ENCODE assay signal across 18 mouse cellular contexts in genomic region chr6:149072873-149073272, GRCm38 (mm10). TPM values are rescaled to one million over a fixed set of nuclear protein-coding genes. Genes with fewer than 3 reads are reported as not detected.
DNase-seq lines count a peak whose midpoint lies in the region; ATAC-seq and TF ChIP-seq lines count a peak whose summit lies in the region.
"Had no signal": no experiment of that assay in that cellular context is flagged by ENCODE, and none has a peak within 500 bp of the region (broad histone marks: within the 10 kb centered on the region; RNA-seq: fewer than 3 reads in every experiment).

No protein-coding gene starts in this region.

- H3K9ac ChIP-seq in hindbrain, embryonic 16.5 days (ENCODE audit: low read depth, low read length): no peak overlapping the region
- H3K9ac ChIP-seq in hindbrain, embryonic 12.5 days: no peak overlapping the region
- no peak overlapping the region for H3K9ac ChIP-seq in lung, embryonic 15.5 days
- H3K9ac ChIP-seq in limb, embryonic 14.5 days (ENCODE audit: low read depth, low read length, severe bottlenecking): no peak overlapping the region
- H3K9ac ChIP-seq: embryonic facial prominence, embryonic 13.5 days; heart, embryonic 12.5 days; neural tube, embryonic 12.5 days had no signal

- no peak overlapping the region for H3K4me2 ChIP-seq in hindbrain, embryonic 16.5 days (ENCODE audit: low read length)
- H3K4me2 ChIP-seq in hindbrain, embryonic 12.5 days (replicated peaks): no peak overlapping the region
- no peak overlapping the region for H3K4me2 ChIP-seq in lung, embryonic 15.5 days
- no peak overlapping the region for H3K4me2 ChIP-seq in limb, embryonic 14.5 days (replicated peaks; ENCODE audit: low read depth, low read length, severe bottlenecking)
- H3K4me2 ChIP-seq: embryonic facial prominence, embryonic 13.5 days; heart, embryonic 12.5 days; neural tube, embryonic 12.5 days had no signal

- no peak for DNase-seq in lung, postnatal 25 days (ENCODE audit: low spot score)
- DNase-seq in brain, adult 2 months (ENCODE audit: low read depth, low spot score): peak; percentile 35
- DNase-seq in limb, embryonic 14.5 days (ENCODE audit: low spot score): peak; percentile 55
- DNase-seq in kidney, postnatal 36 days: no peak
- DNase-seq: cerebellum, adult 8-10 months; kidney, adult 9 months; kidney, postnatal 4 days; liver; thymus, postnatal 14 days had no signal

- no peak overlapping the region for H3K27ac ChIP-seq in hindbrain, embryonic 16.5 days (ENCODE audit: low read depth, low read length)
- H3K27ac ChIP-seq in hindbrain, embryonic 12.5 days: no peak overlapping the region
- no peak overlapping the region for H3K27ac ChIP-seq in lung, embryonic 15.5 days
- no peak overlapping the region for H3K27ac ChIP-seq in limb, embryonic 14.5 days (replicated peaks; ENCODE audit: low read depth, low read length)
- H3K27ac ChIP-seq: embryonic facial prominence, embryonic 13.5 days; neural tube, embryonic 12.5 days had no signal

- ATAC-seq in hindbrain, embryonic 16.5 days: peak; percentile 38; the same call in 1 of the 2 replicates
- no peak for ATAC-seq in hindbrain, embryonic 12.5 days (ENCODE audit: low FRiP score)
- ATAC-seq in lung, embryonic 15.5 days (ENCODE audit: borderline replicate concordance, extremely low read depth, low FRiP score, low TSS enrichment): peak; percentile 39; the same call in 1 of the 2 replicates
- ATAC-seq in limb, embryonic 14.5 days (ENCODE audit: low FRiP score, low read depth): no peak

- H3K36me3 ChIP-seq in hindbrain, embryonic 16.5 days (ENCODE audit: control insufficient read depth, insufficient read depth, low read length): peaks cover 10% of the 10 kb centered on the region; the same call in 1 of the 2 replicates
- peaks cover 12% of the 10 kb centered on the region for H3K36me3 ChIP-seq in hindbrain, embryonic 12.5 days
- H3K36me3 ChIP-seq in lung, embryonic 15.5 days: no peaks in the 10 kb centered on the region
- H3K36me3 ChIP-seq in limb, embryonic 14.5 days (ENCODE audit: control insufficient read depth, insufficient read depth, low read length): peaks cover 10% of the 10 kb centered on the region; the same call in 1 of the 2 replicates

- no peak overlapping the region for H3K4me3 ChIP-seq in hindbrain, embryonic 16.5 days (ENCODE audit: low read length)
- H3K4me3 ChIP-seq in hindbrain, embryonic 12.5 days: no peak overlapping the region
- no peak overlapping the region for H3K4me3 ChIP-seq in lung, embryonic 15.5 days
- H3K4me3 ChIP-seq in limb, embryonic 14.5 days (replicated peaks; ENCODE audit: low read length): no peak overlapping the region
- H3K4me3 ChIP-seq: embryonic facial prominence, embryonic 13.5 days; heart, embryonic 12.5 days; neural tube, embryonic 12.5 days had no signal

- 75% methylated on average over 3 of the region's 3 CpGs for WGBS in hindbrain, embryonic 16.5 days
- WGBS in hindbrain, embryonic 12.5 days: 80% methylated on average over 3 of the region's 3 CpGs
- WGBS in lung, embryonic 15.5 days: 45% methylated on average over 3 of the region's 3 CpGs
- 61% methylated on average over 3 of the region's 3 CpGs for WGBS in limb, embryonic 14.5 days

- H3K9me3 ChIP-seq in hindbrain, embryonic 16.5 days (ENCODE audit: control insufficient read depth, low read length): no peaks in the 10 kb centered on the region
- H3K9me3 ChIP-seq in hindbrain, embryonic 12.5 days (replicated peaks): no peaks in the 10 kb centered on the region
- H3K9me3 ChIP-seq in lung, embryonic 15.5 days: no peaks in the 10 kb centered on the region
- H3K9me3 ChIP-seq in limb, embryonic 14.5 days (ENCODE audit: control insufficient read depth, low read length): no peaks in the 10 kb centered on the region
- H3K9me3 ChIP-seq: embryonic facial prominence, embryonic 13.5 days; heart, embryonic 12.5 days; neural tube, embryonic 12.5 days had no signal

- no peaks in the 10 kb centered on the region for H3K4me1 ChIP-seq in hindbrain, embryonic 16.5 days (ENCODE audit: control insufficient read depth, insufficient read depth, low read depth, low read length)
- H3K4me1 ChIP-seq in hindbrain, embryonic 12.5 days: no peaks in the 10 kb centered on the region
- H3K4me1 ChIP-seq in lung, embryonic 15.5 days: no peaks in the 10 kb centered on the region
- no peaks in the 10 kb centered on the region for H3K4me1 ChIP-seq in limb, embryonic 14.5 days (ENCODE audit: control insufficient read depth, insufficient read depth, low read length)
- H3K4me1 ChIP-seq: embryonic facial prominence, embryonic 13.5 days; neural tube, embryonic 12.5 days had no signal

- TF ChIP-seq POLR2A in limb, embryonic 14.5 days (IDR thresholded peaks at IDR 0.05; ENCODE audit: borderline replicate concordance, extremely low read depth, insufficient read depth, insufficient read length): no peak

- H3K27me3 ChIP-seq in hindbrain, embryonic 16.5 days (replicated peaks; ENCODE audit: control insufficient read depth, insufficient read depth, low read length): no peaks in the 10 kb centered on the region
- H3K27me3 ChIP-seq in hindbrain, embryonic 12.5 days: no peaks in the 10 kb centered on the region
- no peaks in the 10 kb centered on the region for H3K27me3 ChIP-seq in lung, embryonic 15.5 days
- H3K27me3 ChIP-seq in limb, embryonic 14.5 days (ENCODE audit: control insufficient read depth, insufficient read depth, low read length): no peaks in the 10 kb centered on the region
- H3K27me3 ChIP-seq: embryonic facial prominence, embryonic 13.5 days; heart, embryonic 12.5 days; neural tube, embryonic 12.5 days had no signal

RNA-seq across cellular contexts. Expression of gene Dennd5b, which starts 28.6 kb away (rescaled TPM):
- polyA plus RNA-seq in hindbrain, embryonic 16.5 days (2015; fragmentation: Nextera tagmentation; extraction: Ambion mirVana): 10.9 and 11.0 TPM in 2 replicates
- 19.1 and 20.2 TPM in 2 replicates for polyA plus RNA-seq in hindbrain, embryonic 12.5 days (2016; fragmentation: Nextera tagmentation; extraction: Ambion mirVana)
- 5.5 and 5.8 TPM in 2 replicates for polyA plus RNA-seq in lung, embryonic 15.5 days (2015; fragmentation: Nextera tagmentation; extraction: Ambion mirVana)
- polyA plus RNA-seq in limb, embryonic 14.5 days (2012; rRNA removed): 4.7 and 4.8 TPM in 2 replicates
- polyA plus RNA-seq in limb, embryonic 14.5 days (2014; fragmentation: Nextera tagmentation; extraction: Ambion mirVana): 6.6 and 8.4 TPM in 2 replicates

RNA-seq across cellular contexts. Expression of gene Gm10203, which starts 57.1 kb away (rescaled TPM):
- not detected in 2 replicates for polyA plus RNA-seq in hindbrain, embryonic 16.5 days (2015; fragmentation: Nextera tagmentation; extraction: Ambion mirVana)
- not detected in 2 replicates for polyA plus RNA-seq in hindbrain, embryonic 12.5 days (2016; fragmentation: Nextera tagmentation; extraction: Ambion mirVana)
- not detected in 2 replicates for polyA plus RNA-seq in lung, embryonic 15.5 days (2015; fragmentation: Nextera tagmentation; extraction: Ambion mirVana)
- polyA plus RNA-seq in limb, embryonic 14.5 days (2012; rRNA removed): not detected in 2 replicates
- not detected in 2 replicates for polyA plus RNA-seq in limb, embryonic 14.5 days (2014; fragmentation: Nextera tagmentation; extraction: Ambion mirVana)
- polyA plus RNA-seq: C2C12; embryonic facial prominence, embryonic 13.5 days; heart, embryonic 12.5 days; liver, embryonic 16.5 days; neural tube, embryonic 12.5 days; testis, adult 2 months had no signal

Comparison
In these comparisons a context has a peak if more than half of its experiments do, and no peak if none do; other contexts are left out.
1. ATAC-seq: peak in hindbrain, embryonic 16.5 days (single experiment) and lung, embryonic 15.5 days (single experiment); none in hindbrain, embryonic 12.5 days (single experiment) and limb, embryonic 14.5 days (single experiment).
2. DNase-seq: peak in brain, adult 2 months (single experiment) and limb, embryonic 14.5 days (single experiment); none in lung, postnatal 25 days (single experiment) and kidney, postnatal 36 days (0 of 2).